Mouse (Mus musculus) cerebellum, adult 2 months (tissue): ENCODE measurements around the gene Aplf. TPM values are rescaled to one million over a fixed set of nuclear protein-coding genes. Genes with fewer than 3 reads are reported as not detected.
A peak's percentile ranks its signal among the peaks of the same experiment; 100 is the strongest.
"Not testable (repeated sequence)": the region's sequence is repeated elsewhere in the genome, so short reads cannot be mapped to it uniquely, and the experiment has no call there.

Experiments
- DNase-seq, 2 experiments: peaks; one replicate each; pipeline ENCODE4 v3.0.0; 2021
- H3K27ac ChIP-seq: fragments of 200-500 bp; 2 replicates; pipeline ENCODE4 v1.5.1; 2012; ENCODE audit warnings: low read length, control low read depth, inconsistent platforms; ENCODE audit not compliant: insufficient read depth
- H3K27me3 ChIP-seq: fragments of 200-500 bp; 2 replicates; pipeline ENCODE4 v1.6.1; 2012; ENCODE audit warnings: inconsistent platforms, mild to moderate bottlenecking, low read length, moderate library complexity; ENCODE audit not compliant: control insufficient read depth, insufficient read depth
- H3K4me1 ChIP-seq: fragments of 200-500 bp; 2 replicates; pipeline ENCODE4 v1.6.1; 2011; ENCODE audit warnings: low read length; ENCODE audit not compliant: control insufficient read depth, insufficient read depth
- H3K4me3 ChIP-seq: fragments of 200-500 bp; replicated peaks from 2 replicates; pipeline ENCODE3; 2011; ENCODE audit warnings: mild to moderate bottlenecking, low read depth, low read length, control low read depth; ENCODE audit not compliant: insufficient read depth
- CTCF ChIP-seq: fragments of 200-500 bp; IDR thresholded peaks from 2 replicates; pipeline ENCODE4 v1.5.1; 2011; ENCODE audit warnings: low read depth, mild to moderate bottlenecking, control low read depth, low read length, moderate library complexity, borderline replicate concordance; ENCODE audit not compliant: insufficient read depth
- POLR2A ChIP-seq: fragments of 200-500 bp; IDR thresholded peaks from 2 replicates; pipeline ENCODE4 v1.6.1; 2011; ENCODE audit warnings: low read length, control low read depth, borderline replicate concordance; ENCODE audit not compliant: insufficient read depth
- WGBS: fragments of 180-500 bp; shearing (Covaris S2); methylation state at CpG from one replicate; pipeline ENCODE4 v1.1.7; 2018; 5-methylcytosine and 5-hydroxymethylcytosine counted together
- polyA plus RNA-seq: library from polyadenylated mRNA; depleted of rRNA; stranded (reverse); fragments of >200 nt; gene quantifications from 2 replicates; pipeline ENCODE4 v1.2.3, GENCODE M21; 2012

The Aplf gene
- polyA plus RNA-seq, 1 experiment = 5.0 TPM

DNA sequence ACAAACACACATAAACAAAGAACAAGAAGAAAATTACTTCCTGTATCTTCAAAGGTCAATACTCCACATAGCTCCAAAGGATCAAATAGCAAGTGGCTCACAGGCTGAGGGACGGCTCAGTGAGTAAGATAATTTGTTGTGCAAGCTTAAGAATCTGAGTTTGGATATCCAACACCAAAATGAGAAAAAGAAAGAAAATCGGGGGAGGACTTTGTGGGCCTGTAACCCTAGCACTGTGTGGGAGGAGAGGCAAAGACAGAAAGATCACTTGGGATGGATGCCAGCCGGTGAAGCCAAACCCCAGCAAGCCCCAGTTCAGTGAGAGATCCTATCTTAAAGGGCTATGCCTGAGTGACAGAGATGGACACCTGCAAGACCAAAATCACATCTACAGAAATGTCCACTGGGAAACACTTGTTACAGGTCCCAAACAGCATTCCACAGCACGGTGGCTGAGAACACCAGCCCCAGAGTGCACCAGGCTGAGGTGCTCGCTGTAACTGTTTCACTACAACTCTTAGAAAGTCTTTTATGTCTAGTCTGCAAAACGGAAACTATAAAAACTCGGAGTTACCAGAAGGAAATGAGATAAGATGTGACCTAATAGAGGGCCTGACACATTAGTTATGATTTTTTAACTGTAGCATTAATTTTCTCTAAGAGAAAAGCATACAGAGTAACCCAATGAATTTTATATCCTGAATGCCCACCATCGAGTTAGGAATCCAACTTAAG lies 17.9 kb downstream of the Aplf start:
- no peaks in the 10 kb centered on the region for H3K4me1 ChIP-seq
- DNase-seq = no peak
- TF ChIP-seq CTCF (no peak), POLR2A (no peak)
- no peaks in the 10 kb centered on the region for H3K27me3 ChIP-seq
- WGBS = 68% methylated on average over 8 of the region's 8 CpGs
- no peak overlapping the region for H3K4me3 ChIP-seq
- no peak overlapping the region for H3K27ac ChIP-seq

DNA sequence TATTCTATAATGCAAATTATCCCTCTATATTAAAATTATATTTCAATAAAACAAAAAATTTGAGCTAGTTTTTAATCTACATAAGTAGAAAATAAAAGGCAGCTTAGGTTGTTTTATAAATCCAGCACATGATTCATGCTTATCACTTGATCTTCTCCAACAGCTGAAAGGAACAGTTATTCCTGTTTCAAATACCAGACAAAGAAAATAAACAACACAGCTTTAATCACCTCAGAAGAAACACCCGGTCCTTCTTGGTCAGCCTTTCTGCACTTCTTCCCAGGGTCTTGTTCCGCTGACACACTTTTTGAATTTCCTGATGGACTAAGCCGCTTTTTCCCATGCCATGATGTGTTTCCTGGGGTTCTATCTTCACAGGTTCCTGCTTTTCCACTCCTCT lies 18.5 kb downstream of the Aplf start:
- WGBS = 85% methylated on average over 3 of the region's 3 CpGs
- no peaks in the 10 kb centered on the region for H3K27me3 ChIP-seq
- TF ChIP-seq POLR2A (no peak), CTCF (no peak)
- no peak overlapping the region for H3K4me3 ChIP-seq
- no peak overlapping the region for H3K27ac ChIP-seq
- DNase-seq = no peak
- no peaks in the 10 kb centered on the region for H3K4me1 ChIP-seq

DNA sequence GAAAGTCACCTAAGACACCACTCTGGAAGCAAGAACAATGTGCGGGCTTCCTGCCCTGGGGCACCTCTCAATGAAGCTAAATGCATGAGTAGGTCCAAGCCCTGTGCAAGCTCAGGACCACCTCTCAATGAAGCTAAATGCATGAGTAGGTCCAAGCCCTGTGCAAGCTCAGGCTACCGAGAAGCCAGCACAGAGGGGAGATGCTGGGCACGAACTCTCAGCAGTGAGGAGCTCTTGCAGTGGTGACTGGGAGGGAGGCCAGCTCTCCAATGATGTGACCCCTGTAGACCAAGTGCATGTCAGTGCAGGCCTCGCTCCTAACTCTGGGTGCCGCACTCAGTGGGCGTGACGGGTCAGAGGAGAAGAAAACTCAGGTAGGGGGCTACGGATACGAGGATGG lies 19.3 kb downstream of the Aplf start:
- Histone ChIP-seq H3K4me1 (no peaks in the 10 kb centered on the region), H3K27ac (no peak overlapping the region), H3K4me3 (no peak overlapping the region), H3K27me3 (no peaks in the 10 kb centered on the region)
- WGBS = 79% methylated on average over 9 of the region's 9 CpGs
- DNase-seq = no peak
- no peak for TF ChIP-seq CTCF
- no peak for TF ChIP-seq POLR2A

DNA sequence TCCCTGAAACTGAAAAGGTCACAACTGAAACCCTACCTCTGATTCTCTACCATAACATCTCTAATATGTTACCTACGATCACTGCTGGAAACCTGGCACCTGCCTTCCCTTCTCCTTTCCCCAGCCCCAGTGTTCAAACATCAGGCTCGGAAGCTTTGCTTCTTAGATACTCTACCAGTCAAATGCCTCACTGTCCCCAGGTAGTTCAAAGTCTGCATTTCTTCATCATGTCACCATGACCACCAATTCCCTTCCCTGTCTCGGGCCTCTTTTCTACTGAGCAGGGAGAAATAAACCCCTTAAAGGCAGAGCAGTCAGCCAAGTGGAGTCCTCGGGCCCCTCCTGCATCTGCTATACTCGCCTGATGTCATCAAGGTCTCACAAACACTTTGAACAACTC lies 20.2 kb downstream of the Aplf start:
- H3K4me3 ChIP-seq = no peak overlapping the region
- TF ChIP-seq CTCF (no peak), POLR2A (no peak)
- H3K27ac ChIP-seq = no peak overlapping the region
- H3K4me1 ChIP-seq = no peaks in the 10 kb centered on the region
- 91% methylated on average over 5 of the region's 5 CpGs for WGBS
- DNase-seq = no peak
- no peaks in the 10 kb centered on the region for H3K27me3 ChIP-seq

DNA sequence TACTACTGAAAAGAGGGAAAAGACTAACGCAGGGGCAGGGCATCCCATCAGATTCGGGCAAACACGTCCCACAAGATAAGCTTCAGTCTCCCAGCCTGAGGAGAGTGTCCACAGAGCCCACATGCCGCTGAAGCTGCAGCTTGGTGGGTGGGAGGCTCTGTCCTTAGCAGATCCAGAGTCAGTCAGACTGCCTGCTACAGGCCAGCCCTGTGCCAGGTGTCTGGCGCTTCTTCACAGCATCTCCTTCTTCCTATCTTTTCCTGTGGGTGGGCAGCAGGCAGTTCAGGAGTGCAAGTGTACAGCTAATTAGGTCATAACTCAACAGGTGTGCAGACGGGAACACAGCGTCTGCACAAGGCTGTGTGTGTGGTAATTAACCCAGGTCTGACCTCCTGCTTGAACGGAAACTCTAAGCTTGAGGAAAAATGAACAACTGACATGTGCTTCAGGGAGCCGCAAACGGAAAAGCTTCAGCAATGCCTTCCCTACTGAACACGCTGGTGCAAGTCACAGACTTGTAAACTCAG lies 33.8 kb downstream of the Aplf start:
- 43% methylated on average over 11 of the region's 11 CpGs for WGBS
- peak in 1 of 2 experiments; percentile 7 for DNase-seq
- Histone ChIP-seq H3K4me3 (no peak overlapping the region), H3K27ac (no peak overlapping the region), H3K27me3 (no peaks in the 10 kb centered on the region), H3K4me1 (0 out of 2 replicates have a peak, but pooled peaks cover 3% of the 10 kb centered on the region)
- TF ChIP-seq POLR2A = no peak
- TF ChIP-seq CTCF = no peak

DNA sequence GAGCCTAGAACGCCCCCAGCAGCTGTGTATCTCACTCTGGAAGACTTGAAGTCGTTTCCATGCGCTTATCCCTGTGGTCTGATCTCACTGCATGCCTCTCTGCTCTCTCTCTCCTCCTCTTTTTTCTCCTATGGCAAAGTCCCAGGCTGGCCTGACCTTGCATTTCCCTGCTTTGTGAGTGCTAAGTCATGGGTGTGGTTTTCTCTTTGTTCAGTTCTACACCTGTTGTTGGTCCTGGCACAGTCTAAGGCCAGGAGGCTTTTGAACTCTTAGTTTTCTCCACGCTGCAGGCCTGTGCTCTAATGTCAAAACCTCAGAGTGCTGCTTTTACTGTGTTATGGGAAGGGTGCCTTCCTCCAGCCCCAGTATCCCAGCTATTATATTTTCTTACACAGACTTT lies 39.8 kb downstream of the Aplf start:
- H3K4me1 ChIP-seq = no peaks in the 10 kb centered on the region
- DNase-seq = no peak
- WGBS = 63% methylated on average over 4 of the region's 4 CpGs
- no peaks in the 10 kb centered on the region for H3K27me3 ChIP-seq
- no peak overlapping the region for H3K4me3 ChIP-seq
- TF ChIP-seq POLR2A (no peak), CTCF (no peak)
- no peak overlapping the region for H3K27ac ChIP-seq

DNA sequence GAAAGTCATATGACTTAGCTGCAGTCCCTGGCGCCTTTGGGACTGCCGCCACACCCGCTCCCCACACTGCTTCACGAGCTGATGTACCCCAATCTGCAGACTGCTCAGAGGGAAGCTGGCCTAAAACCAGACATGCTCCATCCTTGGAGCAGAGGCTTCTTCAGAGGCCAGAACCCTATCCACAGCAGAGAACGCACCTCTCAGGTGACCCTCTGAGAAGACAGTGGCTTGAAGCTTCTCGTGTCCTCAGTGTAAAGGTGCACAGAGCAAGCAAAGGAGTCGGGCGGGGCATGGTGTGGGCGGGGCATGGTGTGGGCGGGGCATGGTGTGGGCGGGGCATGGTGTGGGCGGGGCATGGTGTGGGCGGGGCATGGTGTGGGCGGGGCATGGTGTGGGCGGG lies 43.1 kb downstream of the Aplf start:
- not testable (repeated sequence) for DNase-seq, H3K27ac ChIP-seq, H3K4me1 ChIP-seq, H3K4me3 ChIP-seq, H3K27me3 ChIP-seq
- 74% methylated on average over 15 of the region's 15 CpGs for WGBS

DNA sequence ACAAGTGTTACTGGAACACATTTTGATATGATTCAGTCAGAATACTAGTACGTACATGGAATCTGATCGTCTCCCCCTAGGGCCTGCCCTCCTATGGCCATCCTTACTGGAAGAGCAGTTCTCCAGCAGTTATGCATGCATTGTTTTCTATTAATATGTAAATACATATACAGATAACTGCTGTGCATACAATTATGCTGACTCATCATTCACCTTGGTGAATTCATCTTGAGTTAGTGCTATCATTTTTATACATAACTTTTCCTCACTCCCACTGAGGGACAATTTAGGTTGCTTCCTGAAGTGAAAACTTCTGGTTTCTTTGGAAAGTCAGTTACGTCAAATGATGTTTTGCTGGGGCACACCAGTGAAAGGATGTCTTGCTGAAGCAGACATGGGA lies 48.8 kb downstream of the Aplf start:
- 94% methylated on average over 3 of the region's 3 CpGs for WGBS
- DNase-seq = no peak
- TF ChIP-seq POLR2A = no peak
- TF ChIP-seq CTCF = no peak
- no peaks in the 10 kb centered on the region for H3K4me1 ChIP-seq
- H3K4me3 ChIP-seq = no peak overlapping the region
- H3K27me3 ChIP-seq = no peaks in the 10 kb centered on the region; the same call in 1 of the 2 replicates
- H3K27ac ChIP-seq = no peak overlapping the region
